Mouse (Mus musculus) bone marrow, adult 2 months (tissue): ENCODE measurements around the gene Sh3pxd2a.

Experiments
- CTCF ChIP-seq: fragments of 200-500 bp; IDR thresholded peaks from 2 replicates; pipeline ENCODE4 v1.5.1; 2011; ENCODE audit warnings: low read length, control low read depth; ENCODE audit not compliant: control insufficient read depth, insufficient read depth
- POLR2A ChIP-seq: fragments of 200-500 bp; IDR thresholded peaks from 2 replicates; pipeline ENCODE4 v1.6.1; 2011; ENCODE audit warnings: low read depth, mild to moderate bottlenecking, control low read depth, low read length, borderline replicate concordance; ENCODE audit not compliant: control insufficient read depth

- TF ChIP-seq CTCF: no peak
- no peak for TF ChIP-seq POLR2A
These were observed 223.2 kb downstream of the Sh3pxd2a start for GRCm38 (mm10) chr19:47240957-47241356.
